Mouse (Mus musculus): ENCODE results near the gene Tnrc6b.

Gene Tnrc6b

GRCm38 (mm10) chr15:80762621-80763020 lies 51.5 kb downstream of the Tnrc6b start:
- in situ Hi-C loops (cut with MboI; ENCODE audit: low pct_unique_long_range_greater_than_20kb in 1 of 2, low sequenced_read_pairs in 2 of 2, unreplicated experiment in 1 of 2): no loop called here

- in situ Hi-C loops (cut with MboI; ENCODE audit: low pct_unique_long_range_greater_than_20kb in 1 of 2, low sequenced_read_pairs in 2 of 2, unreplicated experiment in 1 of 2): no loop called here
These were observed 53.6 kb downstream of the Tnrc6b start for GRCm38 (mm10) chr15:80764666-80765065.

- in situ Hi-C loops (cut with MboI; ENCODE audit: low pct_unique_long_range_greater_than_20kb in 1 of 2, low sequenced_read_pairs in 2 of 2, unreplicated experiment in 1 of 2): no loop called here
These were observed 54.3 kb downstream of the Tnrc6b start for GRCm38 (mm10) chr15:80765381-80765780.

GRCm38 (mm10) chr15:80768216-80768615 lies 57.1 kb downstream of the Tnrc6b start:
- in situ Hi-C loops (cut with MboI; ENCODE audit: low pct_unique_long_range_greater_than_20kb in 1 of 2, low sequenced_read_pairs in 2 of 2, unreplicated experiment in 1 of 2): no loop called here

GRCm38 (mm10) chr15:80771926-80772441 lies 60.9 kb downstream of the Tnrc6b start:
- in situ Hi-C loops (cut with MboI; ENCODE audit: low pct_unique_long_range_greater_than_20kb in 1 of 2, low sequenced_read_pairs in 2 of 2, unreplicated experiment in 1 of 2): no loop called here

GRCm38 (mm10) chr15:80774666-80775065 lies 63.6 kb downstream of the Tnrc6b start:
- in situ Hi-C loops (cut with MboI; ENCODE audit: low pct_unique_long_range_greater_than_20kb in 1 of 2, low sequenced_read_pairs in 2 of 2, unreplicated experiment in 1 of 2): no loop called here

GRCm38 (mm10) chr15:80779006-80779405 lies 67.9 kb downstream of the Tnrc6b start:
- in situ Hi-C loops (cut with MboI; ENCODE audit: low pct_unique_long_range_greater_than_20kb in 1 of 2, low sequenced_read_pairs in 2 of 2, unreplicated experiment in 1 of 2): no loop called here

- in situ Hi-C loops (cut with MboI; ENCODE audit: low pct_unique_long_range_greater_than_20kb in 1 of 2, low sequenced_read_pairs in 2 of 2, unreplicated experiment in 1 of 2): no loop called here
These were observed 69.1 kb downstream of the Tnrc6b start for GRCm38 (mm10) chr15:80780154-80780751.

- in situ Hi-C loops (cut with MboI; ENCODE audit: low pct_unique_long_range_greater_than_20kb in 1 of 2, low sequenced_read_pairs in 2 of 2, unreplicated experiment in 1 of 2): no loop called here
These were observed 70.2 kb downstream of the Tnrc6b start for GRCm38 (mm10) chr15:80781218-80781806.

- in situ Hi-C loops (cut with MboI; ENCODE audit: low pct_unique_long_range_greater_than_20kb in 1 of 2, low sequenced_read_pairs in 2 of 2, unreplicated experiment in 1 of 2): no loop called here
These were observed 73.4 kb downstream of the Tnrc6b start for GRCm38 (mm10) chr15:80784553-80784971.

- in situ Hi-C loops (cut with MboI; ENCODE audit: low pct_unique_long_range_greater_than_20kb in 1 of 2, low sequenced_read_pairs in 2 of 2, unreplicated experiment in 1 of 2): no loop called here
These were observed 74.6 kb downstream of the Tnrc6b start for GRCm38 (mm10) chr15:80785699-80786098.

GRCm38 (mm10) chr15:80787746-80788145 lies 76.6 kb downstream of the Tnrc6b start:
- in situ Hi-C loops (cut with MboI; ENCODE audit: low pct_unique_long_range_greater_than_20kb in 1 of 2, low sequenced_read_pairs in 2 of 2, unreplicated experiment in 1 of 2): no loop called here

GRCm38 (mm10) chr15:80792556-80792955 lies 81.4 kb downstream of the Tnrc6b start:
- in situ Hi-C loops (cut with MboI; ENCODE audit: low pct_unique_long_range_greater_than_20kb in 1 of 2, low sequenced_read_pairs in 2 of 2, unreplicated experiment in 1 of 2): no loop called here

GRCm38 (mm10) chr15:80795076-80795475 lies 84.0 kb downstream of the Tnrc6b start:
- in situ Hi-C loops (cut with MboI; ENCODE audit: low pct_unique_long_range_greater_than_20kb in 1 of 2, low sequenced_read_pairs in 2 of 2, unreplicated experiment in 1 of 2): no loop called here

- in situ Hi-C loops (cut with MboI; ENCODE audit: low pct_unique_long_range_greater_than_20kb in 1 of 2, low sequenced_read_pairs in 2 of 2, unreplicated experiment in 1 of 2): no loop called here
These were observed 86.6 kb downstream of the Tnrc6b start for GRCm38 (mm10) chr15:80797757-80798156.

- in situ Hi-C loops (cut with MboI; ENCODE audit: low pct_unique_long_range_greater_than_20kb in 1 of 2, low sequenced_read_pairs in 2 of 2, unreplicated experiment in 1 of 2): no loop called here
These were observed 87.4 kb downstream of the Tnrc6b start for GRCm38 (mm10) chr15:80798367-80799073.

GRCm38 (mm10) chr15:80799074-80799633 lies 88.0 kb downstream of the Tnrc6b start:
- in situ Hi-C loops (cut with MboI; ENCODE audit: low pct_unique_long_range_greater_than_20kb in 1 of 2, low sequenced_read_pairs in 2 of 2, unreplicated experiment in 1 of 2): no loop called here

GRCm38 (mm10) chr15:80799634-80800137 lies 88.6 kb downstream of the Tnrc6b start:
- in situ Hi-C loops (cut with MboI; ENCODE audit: low pct_unique_long_range_greater_than_20kb in 1 of 2, low sequenced_read_pairs in 2 of 2, unreplicated experiment in 1 of 2): no loop called here

GRCm38 (mm10) chr15:80800201-80800600 lies 89.1 kb downstream of the Tnrc6b start:
- in situ Hi-C loops (cut with MboI; ENCODE audit: low pct_unique_long_range_greater_than_20kb in 1 of 2, low sequenced_read_pairs in 2 of 2, unreplicated experiment in 1 of 2): no loop called here
